Mouse (Mus musculus) midbrain, postnatal 0 days (tissue): ENCODE data around the gene Aspa. TPM values are rescaled to one million over a fixed set of nuclear protein-coding genes. Genes with fewer than 3 reads are reported as not detected.

Experiments
- ATAC-seq: fragments of 200-750 bp; cut with Nextera tagmentation; 2 replicates; pipeline ENCODE4 v1.8.0; 2017; ENCODE audit warnings: moderate number of reproducible peaks, mild to moderate bottlenecking, moderate TSS enrichment, moderate library complexity; ENCODE audit not compliant: low FRiP score
- DNase-seq: peaks from one replicate; pipeline ENCODE4 v3.0.0-alpha.2; 2015; ENCODE audit warnings: low spot score
- H3K27ac ChIP-seq: fragments of 300-500 bp; sonication (generic); 2 replicates; pipeline ENCODE4 v1.5.1; 2014; ENCODE audit warnings: low read depth, mild to moderate bottlenecking, low read length, mixed read lengths
- H3K27me3 ChIP-seq: fragments of 300-500 bp; sonication (generic); 2 replicates; pipeline ENCODE4 v1.6.1; 2014; ENCODE audit warnings: low read length, control low read depth, mixed read lengths; ENCODE audit not compliant: insufficient read depth
- H3K36me3 ChIP-seq: fragments of 300-500 bp; sonication (generic); 2 replicates; pipeline ENCODE4 v1.6.1; 2014; ENCODE audit warnings: low read length, control low read depth, mixed read lengths; ENCODE audit not compliant: insufficient read depth
- H3K4me1 ChIP-seq: fragments of 300-500 bp; sonication (generic); 2 replicates; pipeline ENCODE4 v1.6.1; 2014; ENCODE audit warnings: mild to moderate bottlenecking, control low read depth, antibody characterized with exemption, low read length, mixed read lengths; ENCODE audit not compliant: insufficient read depth
- H3K4me2 ChIP-seq: fragments of 300-500 bp; sonication (generic); 2 replicates; pipeline ENCODE4 v1.6.1; 2014; ENCODE audit warnings: low read depth, mild to moderate bottlenecking, low read length, mixed read lengths; ENCODE audit not compliant: poor library complexity, severe bottlenecking
- H3K4me3 ChIP-seq: fragments of 300-500 bp; sonication (generic); 2 replicates; pipeline ENCODE4 v1.5.1; 2014; ENCODE audit warnings: low read depth, mild to moderate bottlenecking, low read length, moderate library complexity
- H3K9ac ChIP-seq: fragments of 300-500 bp; sonication (generic); replicated peaks from 2 replicates; pipeline ENCODE4 v1.6.1; 2014; ENCODE audit warnings: mild to moderate bottlenecking, low read length, moderate library complexity, mixed read lengths; ENCODE audit not compliant: poor library complexity, severe bottlenecking
- H3K9me3 ChIP-seq: fragments of 300-500 bp; sonication (generic); 2 replicates; pipeline ENCODE4 v1.6.1; 2016; ENCODE audit warnings: low read length, control low read depth
- CTCF ChIP-seq: IDR thresholded peaks from 2 replicates; pipeline ENCODE4 v1.5.1; 2016; ENCODE audit warnings: antibody characterized with exemption, mild to moderate bottlenecking
- WGBS: fragments of 180-500 bp; shearing (Covaris S2); extraction: QIAGEN DNeasy Blood & Tissue Kit; methylation state at CpG from one replicate; pipeline ENCODE4 v1.1.7; 2014; 5-methylcytosine and 5-hydroxymethylcytosine counted together
- polyA plus RNA-seq: library from polyadenylated mRNA; unstranded; fragments of >200 nt; fragmentation: Nextera tagmentation; extraction: Ambion mirVana; gene quantifications from 2 replicates; pipeline ENCODE4 v1.2.1, GENCODE M21; 2015
- total RNA-seq: library from RNA; depleted of rRNA; stranded (reverse); fragments of >200 nt; gene quantifications from 2 replicates; pipeline ENCODE4 v1.2.3, GENCODE M21; 2014; rRNA removed

The Aspa gene
- total and polyA plus RNA-seq, 2 experiments from 2014 or later = 3.9 to 5.0 TPM

DNA sequence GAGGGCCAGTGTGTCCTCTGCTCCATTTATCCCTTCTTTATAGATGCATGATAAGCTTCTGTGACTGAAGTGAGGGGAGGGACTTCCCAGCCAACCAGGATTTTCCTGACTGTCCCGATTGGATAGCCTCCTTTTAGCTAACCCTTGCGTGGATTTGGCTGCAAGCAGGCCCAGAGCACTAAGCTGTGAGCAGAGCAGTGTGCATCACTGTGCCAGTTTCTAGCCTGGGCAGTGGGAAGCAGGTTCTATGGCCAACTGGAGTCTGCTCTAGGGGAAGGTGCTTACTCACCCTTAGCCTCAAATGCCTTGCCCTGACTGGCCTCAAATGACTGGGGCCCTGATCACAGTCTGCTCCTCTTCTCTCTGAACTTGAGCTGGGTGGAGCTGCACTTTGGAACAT is 54.6 kb downstream of the Aspa start:
- no peak for ATAC-seq
- 19% methylated on average over 2 of the region's 2 CpGs for WGBS

DNA sequence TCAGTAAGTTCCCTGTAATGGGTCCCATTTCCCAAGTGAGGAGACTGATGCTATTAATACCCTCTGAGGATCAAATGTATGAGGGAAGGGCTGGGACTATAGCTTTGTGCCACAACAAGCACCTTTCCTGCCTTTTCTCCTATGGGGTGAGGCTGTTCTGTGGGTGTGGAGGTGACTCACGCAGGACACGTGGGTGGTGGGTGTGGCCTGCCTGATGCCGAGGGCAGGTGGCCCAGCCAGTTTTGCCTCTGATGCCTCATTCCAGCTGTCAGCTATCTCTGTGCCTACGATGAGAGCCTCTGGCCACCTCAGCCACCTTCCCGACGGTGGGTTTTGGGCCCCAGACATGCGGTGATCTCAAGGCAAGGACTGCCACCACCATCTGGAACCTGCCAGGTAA is 62.1 kb downstream of the Aspa start, which contains the start of gene Trpv3:
TSS of gene Trpv3 (plus strand) at position 122 of the 400 bp plus-strand sequence.
- Histone ChIP-seq H3K4me2 (no peak within 1 kb of the TSS), H3K4me1 (no peaks in the 10 kb centered on the region), H3K9ac (no peak within 1 kb of the TSS), H3K9me3 (no peaks in the 10 kb centered on the region), H3K36me3 (no peaks in the 10 kb centered on the region), H3K27me3 (no peaks in the 10 kb centered on the region), H3K4me3 (no peak within 1 kb of the TSS), H3K27ac (no peak within 1 kb of the TSS)
- 90% methylated on average over 7 of the region's 7 CpGs for WGBS
- DNase-seq = no peak
- no peak for ATAC-seq
- no peak for TF ChIP-seq CTCF

More for the DNA sequence above, 54.6 kb downstream of the Aspa start:
- Histone ChIP-seq H3K4me2 (no peak overlapping the region), H3K27ac (no peak overlapping the region), H3K27me3 (no peaks in the 10 kb centered on the region), H3K9me3 (no peaks in the 10 kb centered on the region), H3K9ac (no peak overlapping the region), H3K4me1 (no peaks in the 10 kb centered on the region), H3K36me3 (no peaks in the 10 kb centered on the region), H3K4me3 (no peak overlapping the region)
- TF ChIP-seq CTCF = no peak
- no peak for DNase-seq

DNA sequence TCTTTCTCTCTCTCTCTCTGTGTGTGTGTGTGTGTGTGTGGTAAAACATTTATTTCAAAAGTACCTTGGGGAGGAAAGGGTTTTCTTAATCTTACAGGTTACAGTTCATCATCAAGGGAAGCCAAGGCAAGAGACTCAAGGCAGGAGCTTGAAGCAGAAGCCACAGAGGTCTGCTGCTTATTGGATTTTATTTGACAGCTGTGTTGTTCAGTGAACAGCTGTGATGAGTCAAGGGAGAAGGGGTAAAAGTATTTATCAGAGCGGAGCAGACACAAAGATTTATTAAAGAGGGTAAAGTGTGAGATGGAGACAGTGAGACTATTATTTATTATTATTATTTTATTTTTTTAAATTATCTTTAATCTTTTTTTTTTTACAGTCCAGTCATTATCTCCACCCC is 68.0 kb downstream of the Aspa start:
- WGBS = 97% methylated on average over 1 of the region's 1 CpGs
- H3K4me2 ChIP-seq = no peak overlapping the region
- H3K9ac ChIP-seq = no peak overlapping the region
- TF ChIP-seq CTCF = no peak
- H3K27me3 ChIP-seq = no peaks in the 10 kb centered on the region
- DNase-seq = no peak
- H3K27ac ChIP-seq = no peak overlapping the region
- H3K4me3 ChIP-seq = no peak overlapping the region
- H3K36me3 ChIP-seq = no peaks in the 10 kb centered on the region
- no peak for ATAC-seq
- H3K4me1 ChIP-seq = no peaks in the 10 kb centered on the region
- no peaks in the 10 kb centered on the region for H3K9me3 ChIP-seq

DNA sequence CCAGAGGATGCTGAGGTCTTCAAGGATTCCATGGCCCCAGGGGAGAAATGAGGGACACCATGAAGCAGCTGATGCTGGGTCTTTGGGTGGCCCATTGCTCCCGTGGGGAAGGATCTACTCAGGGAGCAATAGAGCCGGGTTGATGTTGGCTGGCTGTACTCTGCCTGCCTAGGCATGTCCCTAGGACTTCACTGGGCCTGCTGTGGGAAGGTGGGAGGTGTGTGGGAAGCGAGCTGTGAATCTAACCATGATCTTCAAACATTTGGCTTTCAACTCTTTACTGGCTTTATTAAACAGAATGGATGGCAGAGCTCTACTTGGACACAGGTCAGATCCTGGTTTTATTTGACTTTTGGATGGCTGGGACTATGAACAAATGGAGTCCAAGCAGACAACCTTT is 68.9 kb downstream of the Aspa start:
- no peak for TF ChIP-seq CTCF
- 78% methylated on average over 3 of the region's 3 CpGs for WGBS
- H3K4me2 ChIP-seq = no peak overlapping the region
- ATAC-seq = no peak
- H3K4me1 ChIP-seq = no peaks in the 10 kb centered on the region
- DNase-seq = no peak
- H3K27me3 ChIP-seq = no peaks in the 10 kb centered on the region
- H3K36me3 ChIP-seq = no peaks in the 10 kb centered on the region
- no peak overlapping the region for H3K27ac ChIP-seq
- H3K9me3 ChIP-seq = no peaks in the 10 kb centered on the region
- H3K4me3 ChIP-seq = no peak overlapping the region
- no peak overlapping the region for H3K9ac ChIP-seq

DNA sequence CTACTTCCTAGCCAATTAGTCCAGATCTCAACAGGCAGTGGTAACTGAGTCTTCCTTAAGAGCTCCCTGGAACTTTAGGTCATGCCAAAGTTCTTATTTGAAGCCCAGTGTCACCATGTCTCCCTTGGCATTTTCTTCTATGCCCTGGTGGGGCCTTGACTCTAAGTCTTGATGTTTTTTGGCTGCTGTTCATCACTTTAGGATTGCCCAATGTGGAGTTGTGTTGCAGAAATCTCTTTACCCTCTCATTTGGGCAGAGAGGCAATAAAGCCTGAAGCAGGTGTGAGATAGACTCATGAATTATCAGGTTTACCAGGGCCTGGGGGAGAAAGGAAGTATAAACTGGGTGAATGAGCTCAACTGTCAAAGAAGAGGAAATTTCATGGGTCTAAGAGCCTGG is 70.7 kb downstream of the Aspa start:
- Histone ChIP-seq H3K27ac (no peak overlapping the region), H3K9me3 (no peaks in the 10 kb centered on the region), H3K9ac (no peak overlapping the region), H3K27me3 (no peaks in the 10 kb centered on the region), H3K36me3 (no peaks in the 10 kb centered on the region), H3K4me3 (no peak overlapping the region), H3K4me1 (no peaks in the 10 kb centered on the region), H3K4me2 (no peak overlapping the region)
- DNase-seq (no peak), ATAC-seq (no peak)
- TF ChIP-seq CTCF = no peak

DNA sequence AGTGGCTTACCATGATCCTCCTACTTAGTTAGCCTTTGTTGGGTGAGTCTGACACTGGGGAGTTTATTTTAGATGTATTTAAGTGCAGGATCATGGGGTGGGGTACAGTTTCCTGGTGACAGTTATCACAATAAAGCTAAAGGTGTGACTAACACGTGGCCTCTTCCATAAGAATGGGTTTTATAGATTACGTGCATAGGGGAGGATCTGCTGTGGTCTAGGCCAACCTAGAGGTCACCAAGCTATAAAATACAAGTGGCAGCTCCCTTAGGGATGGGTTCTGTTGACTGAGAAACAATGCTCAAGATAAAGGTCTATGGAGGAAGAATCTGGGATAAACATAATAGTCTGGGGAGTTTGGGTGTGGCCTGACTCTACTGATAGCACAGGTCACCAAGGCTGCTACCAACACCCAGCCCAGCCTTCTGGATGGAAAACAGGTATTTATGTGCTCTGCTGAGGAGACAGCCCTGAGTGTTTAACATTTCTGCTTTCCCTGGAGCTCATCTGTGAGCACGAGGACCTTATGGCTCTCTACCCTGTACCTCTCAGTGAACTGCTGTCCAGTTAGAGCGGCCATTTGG is 71.9 kb downstream of the Aspa start:
- Histone ChIP-seq H3K4me3 (no peak overlapping the region), H3K27ac (no peak overlapping the region), H3K9ac (no peak overlapping the region), H3K27me3 (no peaks in the 10 kb centered on the region), H3K4me2 (no peak overlapping the region), H3K4me1 (no peaks in the 10 kb centered on the region), H3K36me3 (no peaks in the 10 kb centered on the region), H3K9me3 (no peaks in the 10 kb centered on the region)
- TF ChIP-seq CTCF = no peak
- ATAC-seq (no peak), DNase-seq (no peak)
- 76% methylated on average over 4 of the region's 4 CpGs for WGBS

Other genes with a start within 250 kb of the Aspa start
- gene Itgae, start 239.0 kb downstream of the Aspa start, total RNA-seq = 0.05 TPM in 1 of 2 replicates, not detected in the other
- 0.09 and 0.10 TPM in 2 replicates for gene Itgae, start 239.0 kb downstream of the Aspa start, polyA plus RNA-seq
- gene Haspin, start 191.3 kb downstream of the Aspa start, total RNA-seq = 0.60 and 1.4 TPM in 2 replicates
- gene Haspin, start 191.3 kb downstream of the Aspa start, polyA plus RNA-seq = 0.97 and 1.3 TPM in 2 replicates
- gene P2rx5, start 169.2 kb downstream of the Aspa start, total RNA-seq = 1.1 TPM in 1 of 2 replicates, not detected in the other
- 0.28 and 0.50 TPM in 2 replicates for gene P2rx5, start 169.2 kb downstream of the Aspa start, polyA plus RNA-seq
- gene Emc6, start 152.6 kb downstream of the Aspa start, total RNA-seq = 141 and 143 TPM in 2 replicates
- gene Emc6, start 152.6 kb downstream of the Aspa start, polyA plus RNA-seq = 169 and 182 TPM in 2 replicates
- 43.8 and 55.6 TPM in 2 replicates for gene Tax1bp3, start 152.5 kb downstream of the Aspa start, total RNA-seq
- gene Tax1bp3, start 152.5 kb downstream of the Aspa start, polyA plus RNA-seq = 91.0 and 100 TPM in 2 replicates
- gene Ctns, start 130.6 kb downstream of the Aspa start, total RNA-seq = 21.5 and 22.9 TPM in 2 replicates
- gene Ctns, start 130.6 kb downstream of the Aspa start, polyA plus RNA-seq = 13.0 and 13.3 TPM in 2 replicates
- 2.2 and 2.7 TPM in 2 replicates for gene Shpk, start 130.1 kb downstream of the Aspa start, total RNA-seq
- 2.2 and 2.3 TPM in 2 replicates for gene Shpk, start 130.1 kb downstream of the Aspa start, polyA plus RNA-seq
- 0.33 and 0.42 TPM in 2 replicates for gene Trpv1, start 95.3 kb downstream of the Aspa start, total RNA-seq
- gene Trpv1, start 95.3 kb downstream of the Aspa start, polyA plus RNA-seq = 0.31 and 0.47 TPM in 2 replicates
- gene Trpv3, start 62.2 kb downstream of the Aspa start, total RNA-seq = 0.27 and 0.66 TPM in 2 replicates
- 0.20 and 0.31 TPM in 2 replicates for gene Trpv3, start 62.2 kb downstream of the Aspa start, polyA plus RNA-seq
- gene Gm49340, start 145 bp upstream of the Aspa start, total RNA-seq = not detected in 2 replicates
- gene Gm49340, start 145 bp upstream of the Aspa start, polyA plus RNA-seq = not detected in 2 replicates
- gene Spata22, start 145 bp upstream of the Aspa start, total RNA-seq = not detected in 2 replicates
- gene Spata22, start 145 bp upstream of the Aspa start, polyA plus RNA-seq = 0.16 and 0.31 TPM in 2 replicates
- gene Olfr20, start 21.2 kb upstream of the Aspa start, total RNA-seq = not detected in 2 replicates
- not detected in 2 replicates for gene Olfr20, start 21.2 kb upstream of the Aspa start, polyA plus RNA-seq
- gene Olfr376, start 41.6 kb upstream of the Aspa start, total RNA-seq = not detected in 2 replicates
- gene Olfr376, start 41.6 kb upstream of the Aspa start, polyA plus RNA-seq = not detected in 2 replicates
- gene Olfr1, start 70.0 kb upstream of the Aspa start, total RNA-seq = not detected in 2 replicates
- gene Olfr1, start 70.0 kb upstream of the Aspa start, polyA plus RNA-seq = not detected in 2 replicates
- not detected in 2 replicates for gene Olfr378, start 98.9 kb upstream of the Aspa start, total RNA-seq
- gene Olfr378, start 98.9 kb upstream of the Aspa start, polyA plus RNA-seq = not detected in 2 replicates
- gene Olfr380, start 127.9 kb upstream of the Aspa start, total RNA-seq = not detected in 2 replicates
- not detected in 2 replicates for gene Olfr380, start 127.9 kb upstream of the Aspa start, polyA plus RNA-seq
- not detected in 2 replicates for gene Olfr381, start 162.0 kb upstream of the Aspa start, total RNA-seq
- gene Olfr381, start 162.0 kb upstream of the Aspa start, polyA plus RNA-seq = not detected in 2 replicates
- gene Olfr382, start 187.6 kb upstream of the Aspa start, total RNA-seq = not detected in 2 replicates
- not detected in 2 replicates for gene Olfr382, start 187.6 kb upstream of the Aspa start, polyA plus RNA-seq